11 mouse cellular contexts compared by ENCODE assay signal in the genomic region with DNA sequence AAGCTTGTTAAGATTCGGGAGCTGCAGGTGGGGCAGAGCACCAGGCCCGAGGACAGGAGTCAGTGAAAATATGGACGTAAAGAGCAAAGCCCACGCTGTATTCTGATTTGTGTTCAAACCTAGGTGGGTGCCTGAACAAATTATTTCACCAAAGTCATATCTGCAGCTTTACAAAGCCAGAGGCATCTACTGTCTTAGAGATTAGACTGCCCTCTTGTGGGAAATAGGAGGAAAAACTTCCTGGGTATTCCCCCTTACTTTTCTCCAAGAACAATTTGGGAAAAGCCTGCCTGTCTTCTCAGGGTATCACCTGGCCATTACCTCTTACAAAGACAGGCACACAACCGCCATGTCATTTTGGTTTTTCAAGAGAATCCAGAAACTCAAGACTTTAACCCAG. TPM values are rescaled to one million over a fixed set of nuclear protein-coding genes. Genes with fewer than 3 reads are reported as not detected.
DNase-seq lines count a peak whose midpoint lies in the region; ATAC-seq and TF ChIP-seq lines count a peak whose summit lies in the region.
"Had no signal": no experiment of that assay in that cellular context is flagged by ENCODE, and none has a peak within 500 bp of the region (broad histone marks: within the 10 kb centered on the region; RNA-seq: fewer than 3 reads in every experiment).

No protein-coding gene starts in this region.

- no peak overlapping the region for H3K4me3 ChIP-seq in liver, adult 2 months (ENCODE audit: insufficient read depth, low read depth, low read length)
- H3K4me3 ChIP-seq in liver, embryonic 12.5 days = no peak overlapping the region
- no peak overlapping the region for H3K4me3 ChIP-seq in cortical plate, adult 2 months (ENCODE audit: insufficient read depth, low read length)
- no peak overlapping the region for H3K4me3 ChIP-seq in midbrain, postnatal 0 days (ENCODE audit: low read depth, low read length)

- no peaks in the 10 kb centered on the region for H3K27me3 ChIP-seq in liver, adult 2 months (ENCODE audit: control insufficient read depth, insufficient read depth, low read length)
- no peaks in the 10 kb centered on the region for H3K27me3 ChIP-seq in liver, embryonic 12.5 days (replicated peaks)
- H3K27me3 ChIP-seq in midbrain, postnatal 0 days (ENCODE audit: insufficient read depth, low read length) = no peaks in the 10 kb centered on the region

- H3K4me1 ChIP-seq in liver, adult 2 months (ENCODE audit: control insufficient read depth, insufficient read depth, low read length) = no peaks in the 10 kb centered on the region
- H3K4me1 ChIP-seq in liver, embryonic 12.5 days = no peaks in the 10 kb centered on the region
- peaks cover 2% of the 10 kb centered on the region for H3K4me1 ChIP-seq in cortical plate, adult 2 months (ENCODE audit: control insufficient read depth, insufficient read depth, low read length)
- H3K4me1 ChIP-seq in midbrain, postnatal 0 days (ENCODE audit: insufficient read depth, low read length) = no peaks in the 10 kb centered on the region

- no peak for TF ChIP-seq POLR2A in liver, adult 2 months (IDR thresholded peaks at IDR 0.05; ENCODE audit: extremely low read depth, insufficient read depth, low read length)
- no peak for TF ChIP-seq POLR2A in cortical plate, adult 2 months (IDR thresholded peaks at IDR 0.05; ENCODE audit: extremely low read depth, insufficient read depth, low read length)

- no peaks in the 10 kb centered on the region for H3K79me2 ChIP-seq in liver, adult 2 months (ENCODE audit: control insufficient read depth, insufficient read depth, low read length)

- H3K4me2 ChIP-seq in liver, embryonic 12.5 days = no peak overlapping the region
- no peak overlapping the region for H3K4me2 ChIP-seq in midbrain, postnatal 0 days (ENCODE audit: low read depth, low read length, poor library complexity, severe bottlenecking)

- no peaks in the 10 kb centered on the region for H3K9me3 ChIP-seq in liver, embryonic 12.5 days (replicated peaks)
- H3K9me3 ChIP-seq in midbrain, postnatal 0 days (ENCODE audit: low read length) = no peaks in the 10 kb centered on the region
- H3K9me3 ChIP-seq: G1E had no signal

- no peak overlapping the region for H3K9ac ChIP-seq in liver, adult 2 months (ENCODE audit: low read depth, low read length)
- H3K9ac ChIP-seq in liver, embryonic 12.5 days = no peak overlapping the region
- H3K9ac ChIP-seq in midbrain, postnatal 0 days (replicated peaks; ENCODE audit: low read length, poor library complexity, severe bottlenecking) = no peak overlapping the region

- peak; percentile 42 for TF ChIP-seq CTCF in liver, adult 2 months (IDR thresholded peaks at IDR 0.05; ENCODE audit: low read depth, low read length)
- TF ChIP-seq CTCF in cortical plate, adult 2 months (IDR thresholded peaks at IDR 0.05; ENCODE audit: extremely low read depth, insufficient read depth, low read length) = peak; percentile 24; the same call in 1 of the 2 replicates
- peak; percentile 83 for TF ChIP-seq CTCF in midbrain, postnatal 0 days (IDR thresholded peaks at IDR 0.05)

- ATAC-seq in frontal cortex, adult (ENCODE audit: low TSS enrichment) = peak; percentile 92
- ATAC-seq in liver, embryonic 12.5 days = no peak
- ATAC-seq in midbrain, postnatal 0 days (ENCODE audit: low FRiP score) = no peak

- no peak for DNase-seq in frontal cortex, postnatal 25 days (ENCODE audit: low spot score in 2 of 2)
- peak; percentile 34 for DNase-seq in liver, adult 2 months (ENCODE audit: extremely low read depth, low read depth, low spot score)
- peak; percentile 80 for DNase-seq in midbrain, postnatal 0 days (ENCODE audit: low spot score)
- DNase-seq in adrenal gland, postnatal 25 days = no peak
- no peak for DNase-seq in cerebellum, adult 9-11 months
- DNase-seq: heart, postnatal 4 days had no signal

- no peaks in the 10 kb centered on the region for H3K36me3 ChIP-seq in liver, adult 2 months (ENCODE audit: control insufficient read depth, insufficient read depth, low read length)
- no peaks in the 10 kb centered on the region for H3K36me3 ChIP-seq in liver, embryonic 12.5 days
- no peaks in the 10 kb centered on the region for H3K36me3 ChIP-seq in midbrain, postnatal 0 days (ENCODE audit: insufficient read depth, low read length)
- H3K36me3 ChIP-seq: G1E had no signal

- no peak overlapping the region for H3K27ac ChIP-seq in liver, adult 2 months (replicated peaks; ENCODE audit: insufficient read depth, low read depth, low read length)
- no peak overlapping the region for H3K27ac ChIP-seq in liver, embryonic 12.5 days
- no peak overlapping the region for H3K27ac ChIP-seq in cortical plate, adult 2 months (ENCODE audit: insufficient read depth, low read length)
- no peak overlapping the region for H3K27ac ChIP-seq in midbrain, postnatal 0 days (ENCODE audit: low read depth, low read length)

- 52% methylated on average over 5 of the region's 5 CpGs for WGBS in liver, adult 2 months
- 48% methylated on average over 5 of the region's 5 CpGs for WGBS in liver, embryonic 12.5 days (ENCODE audit: insufficient replicate concordance)
- 49% methylated on average over 5 of the region's 5 CpGs for WGBS in midbrain, postnatal 0 days

RNA-seq across cellular contexts. Expression of a gene that starts 12.5 kb away (rescaled TPM):
- total RNA-seq in liver, adult 2 months (2014; rRNA removed) = not detected in 2 replicates
- not detected in 2 replicates for polyA plus RNA-seq in liver, adult 2 months (2012; rRNA removed)
- polyA plus RNA-seq in liver, embryonic 12.5 days (2016; fragmentation: Nextera tagmentation; extraction: Ambion mirVana) = not detected in 2 replicates
- polyA plus RNA-seq in cortical plate, adult 2 months (2012; rRNA removed) = 0.06 and 0.11 TPM in 2 replicates
- total RNA-seq in midbrain, postnatal 0 days (2014; rRNA removed) = not detected in 2 replicates
- not detected in 2 replicates for polyA plus RNA-seq in midbrain, postnatal 0 days (2015; fragmentation: Nextera tagmentation; extraction: Ambion mirVana)
- total RNA-seq in adrenal gland, postnatal 25 days (2021) = not detected in 2 replicates
- total RNA-seq: G1E; heart, postnatal 4 days had no signal
- polyA plus RNA-seq: G1E; lung, embryonic 16.5 days had no signal

RNA-seq across cellular contexts. Expression of a gene that starts 29.9 kb away (rescaled TPM):
- 18.8 and 21.3 TPM in 2 replicates for total RNA-seq in liver, adult 2 months (2014; rRNA removed)
- 20.9 and 22.2 TPM in 2 replicates for polyA plus RNA-seq in liver, adult 2 months (2012; rRNA removed)
- polyA plus RNA-seq in liver, embryonic 12.5 days (2016; fragmentation: Nextera tagmentation; extraction: Ambion mirVana) = 29.6 and 30.7 TPM in 2 replicates
- polyA plus RNA-seq in cortical plate, adult 2 months (2012; rRNA removed) = 117 and 118 TPM in 2 replicates
- total RNA-seq in midbrain, postnatal 0 days (2014; rRNA removed) = 34.7 and 48.1 TPM in 2 replicates
- polyA plus RNA-seq in midbrain, postnatal 0 days (2015; fragmentation: Nextera tagmentation; extraction: Ambion mirVana) = 157 and 161 TPM in 2 replicates
- 83.6 and 96.5 TPM in 2 replicates for total RNA-seq in adrenal gland, postnatal 25 days (2021)

Comparison
In these comparisons a context has a peak if more than half of its experiments do, and no peak if none do; other contexts are left out.
1. DNase-seq: peak in liver, adult 2 months (single experiment) and midbrain, postnatal 0 days (single experiment); none in frontal cortex, postnatal 25 days (0 of 2), adrenal gland, postnatal 25 days (single experiment) and cerebellum, adult 9-11 months (single experiment).
2. CTCF ChIP-seq: peak in every context shown above with its lines; median percentile 83 in midbrain, postnatal 0 days; 42 in liver, adult 2 months; 24 in cortical plate, adult 2 months.